Mouse (Mus musculus) megakaryocyte, embryonic 14.5 days (primary cell): ENCODE data around the gene Hist1h4k. TPM values are rescaled to one million over a fixed set of nuclear protein-coding genes. Genes with fewer than 3 reads are reported as not detected.
A peak's percentile ranks its signal among the peaks of the same experiment; 100 is the strongest.
"Not testable (repeated sequence)": the region's sequence is repeated elsewhere in the genome, so short reads cannot be mapped to it uniquely, and the experiment has no call there.

Experiments
- H3K27me3 ChIP-seq: replicated peaks from 2 replicates; pipeline ENCODE3; 2012; ENCODE audit warnings: inconsistent platforms
- H3K36me3 ChIP-seq: replicated peaks from 2 replicates; pipeline ENCODE3; 2012; ENCODE audit warnings: low read length, inconsistent platforms, mixed read lengths
- H3K4me1 ChIP-seq: 2 replicates; pipeline ENCODE4 v1.6.1; 2012; ENCODE audit warnings: inconsistent platforms
- H3K4me3 ChIP-seq: replicated peaks from 2 replicates; pipeline ENCODE3; 2012; ENCODE audit warnings: moderate library complexity, mild to moderate bottlenecking, inconsistent platforms
- H3K9me3 ChIP-seq: 2 replicates; pipeline ENCODE4 v1.6.1; 2012; ENCODE audit warnings: inconsistent platforms
- FLI1 ChIP-seq: IDR thresholded peaks from 2 replicates; pipeline ENCODE4 v1.6.1; 2012; ENCODE audit warnings: low read length, inconsistent platforms, mixed read lengths
- GATA1 ChIP-seq: IDR thresholded peaks from 3 replicates; pipeline ENCODE4 v1.6.1; 2012; ENCODE audit warnings: mixed read lengths, low read length, inconsistent platforms, borderline replicate concordance
- polyA plus RNA-seq: library from polyadenylated mRNA; stranded (reverse); fragments of >175 nt; gene quantifications from 2 replicates; pipeline ENCODE4 v1.2.3, GENCODE M21; 2012; ENCODE audit warnings: low replicate concordance; ENCODE audit not compliant: insufficient read depth

Gene Hist1h4k
- polyA plus RNA-seq, 1 experiment, result 106 TPM

DNA sequence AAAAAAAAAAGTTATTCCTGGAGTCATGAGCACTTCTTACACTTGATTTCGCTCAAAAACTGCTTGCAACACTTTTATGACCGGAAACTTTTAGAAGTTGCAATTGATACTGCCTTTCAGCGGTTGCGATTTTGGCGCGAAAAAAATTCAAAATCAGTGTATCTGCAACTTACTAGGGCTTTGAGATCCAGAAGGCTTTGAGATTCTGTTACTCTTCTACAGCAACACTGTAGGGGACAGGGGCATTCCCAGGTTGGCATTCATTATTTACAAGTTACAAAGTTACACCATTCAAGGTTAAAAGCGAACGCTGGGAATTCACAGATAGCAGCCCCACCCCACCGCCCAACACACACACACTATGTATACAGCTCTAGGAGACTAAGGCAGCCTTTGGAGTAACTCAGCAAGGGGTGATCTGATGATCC is 33.4 kb upstream of the Hist1h4k start:
- peak overlapping the region; percentile 83 for H3K4me3 ChIP-seq
- TF ChIP-seq GATA1, result no peak
- H3K4me1 ChIP-seq, result peaks cover 66% of the 10 kb centered on the region
- no peaks in the 10 kb centered on the region for H3K27me3 ChIP-seq
- no peaks in the 10 kb centered on the region for H3K36me3 ChIP-seq
- no peaks in the 10 kb centered on the region for H3K9me3 ChIP-seq

DNA sequence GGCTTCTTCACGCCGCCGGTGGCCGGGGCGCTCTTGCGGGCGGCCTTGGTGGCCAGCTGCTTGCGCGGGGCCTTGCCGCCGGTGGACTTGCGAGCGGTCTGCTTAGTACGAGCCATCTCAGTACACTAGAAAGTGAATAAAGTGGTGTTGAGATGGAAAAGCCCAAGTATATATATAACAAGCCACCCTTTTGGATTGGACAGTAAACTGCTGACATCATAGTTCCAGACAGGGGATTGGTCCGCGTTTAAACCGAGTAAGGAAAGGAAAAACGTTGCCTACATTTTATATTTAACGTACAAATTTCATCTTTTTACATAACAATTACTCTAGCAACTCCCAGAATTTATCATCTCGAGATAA is 32.9 kb upstream of the Hist1h4k start, which contains the start of gene Hist1h3i:
Gene Hist1h3i (minus strand): TSS at position 116 of the 363 bp plus-strand sequence.
- H3K36me3 ChIP-seq, result no peaks in the 10 kb centered on the region
- H3K4me3 ChIP-seq, result peak within 1 kb of the TSS; percentile 87
- no peak for TF ChIP-seq FLI1
- no peak for TF ChIP-seq GATA1
- H3K4me1 ChIP-seq, result peaks cover 68% of the 10 kb centered on the region
- H3K9me3 ChIP-seq, result no peaks in the 10 kb centered on the region
- no peaks in the 10 kb centered on the region for H3K27me3 ChIP-seq

GRCm38 (mm10) chr13:21782361-21783254 is 32.3 kb upstream of the Hist1h4k start:
- Histone ChIP-seq H3K4me3 (peak overlapping the region; percentile 87), H3K4me1 (peaks cover 68% of the 10 kb centered on the region)

GRCm38 (mm10) chr13:21781639-21782038 is 31.3 kb upstream of the Hist1h4k start:
- H3K27me3 ChIP-seq, result no peaks in the 10 kb centered on the region
- no peaks in the 10 kb centered on the region for H3K36me3 ChIP-seq
- no peak overlapping the region for H3K4me3 ChIP-seq
- TF ChIP-seq GATA1, result no peak
- no peak for TF ChIP-seq FLI1
- H3K4me1 ChIP-seq, result peaks cover 72% of the 10 kb centered on the region
- no peaks in the 10 kb centered on the region for H3K9me3 ChIP-seq

More at GRCm38 (mm10) chr13:21782361-21783254, 32.3 kb upstream of the Hist1h4k start:
- H3K27me3 ChIP-seq, H3K9me3 ChIP-seq, H3K36me3 ChIP-seq: not testable (repeated sequence)

GRCm38 (mm10) chr13:21781021-21781555 is 30.8 kb upstream of the Hist1h4k start:
- TF ChIP-seq GATA1 (no peak), FLI1 (no peak)
- Histone ChIP-seq H3K9me3 (no peaks in the 10 kb centered on the region), H3K27me3 (no peaks in the 10 kb centered on the region), H3K4me3 (peak overlapping the region; percentile 92), H3K36me3 (no peaks in the 10 kb centered on the region), H3K4me1 (peaks cover 67% of the 10 kb centered on the region)

DNA sequence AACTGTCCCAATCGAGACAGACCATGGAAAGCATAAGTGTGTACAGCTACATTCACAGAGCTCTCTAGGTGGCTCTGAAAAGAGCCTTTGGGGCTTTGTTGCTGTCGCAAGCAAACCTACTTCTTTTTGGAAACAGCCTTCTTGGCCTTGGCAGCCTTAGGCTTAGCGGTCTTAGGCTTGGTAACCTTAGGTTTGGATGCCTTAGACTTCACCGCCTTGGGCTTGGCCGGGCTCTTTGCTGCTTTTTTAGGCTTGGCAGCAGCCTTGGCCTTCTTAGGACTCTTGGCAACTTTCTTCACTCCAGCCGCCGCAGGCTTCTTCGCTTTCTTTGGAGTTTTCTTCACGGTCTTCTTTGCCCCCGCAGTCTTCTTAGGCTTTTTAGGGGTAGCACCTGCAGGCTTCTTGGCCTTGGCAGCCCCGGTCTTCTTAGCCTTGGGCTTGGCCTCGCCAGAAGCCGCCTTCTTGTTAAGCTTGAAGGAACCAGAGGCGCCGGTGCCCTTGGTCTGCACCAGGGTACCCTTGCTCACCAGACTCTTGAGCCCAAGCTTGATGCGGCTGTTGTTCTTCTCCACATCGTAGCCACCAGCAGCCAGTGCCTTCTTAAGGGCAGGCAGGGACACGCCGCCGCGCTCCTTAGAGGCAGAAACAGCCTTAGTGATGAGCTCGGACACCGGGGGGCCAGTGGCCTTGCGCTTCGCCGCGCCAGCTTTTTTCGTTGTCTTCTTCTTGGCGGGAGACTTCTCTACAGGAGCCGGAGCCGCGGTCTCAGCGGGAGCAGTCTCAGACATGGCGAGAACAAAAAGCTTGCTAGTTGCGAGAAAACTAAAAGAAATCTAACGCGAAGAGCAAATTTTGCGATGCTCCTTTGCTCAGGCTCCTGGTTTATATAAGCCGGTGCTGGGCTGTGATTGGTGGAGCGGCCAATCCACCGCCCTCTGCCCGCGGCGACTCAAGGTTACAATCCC is 29.7 kb upstream of the Hist1h4k start, which contains the start of gene Hist1h1b:
Gene Hist1h1b (minus strand): TSS at position 859 of the 965 bp plus-strand sequence.
- H3K4me3 ChIP-seq, result peak within 1 kb of the TSS; percentile 92
- no peaks in the 10 kb centered on the region for H3K36me3 ChIP-seq
- no peaks in the 10 kb centered on the region for H3K9me3 ChIP-seq
- no peak for TF ChIP-seq FLI1
- no peak for TF ChIP-seq GATA1
- H3K4me1 ChIP-seq, result peaks cover 61% of the 10 kb centered on the region
- no peaks in the 10 kb centered on the region for H3K27me3 ChIP-seq

DNA sequence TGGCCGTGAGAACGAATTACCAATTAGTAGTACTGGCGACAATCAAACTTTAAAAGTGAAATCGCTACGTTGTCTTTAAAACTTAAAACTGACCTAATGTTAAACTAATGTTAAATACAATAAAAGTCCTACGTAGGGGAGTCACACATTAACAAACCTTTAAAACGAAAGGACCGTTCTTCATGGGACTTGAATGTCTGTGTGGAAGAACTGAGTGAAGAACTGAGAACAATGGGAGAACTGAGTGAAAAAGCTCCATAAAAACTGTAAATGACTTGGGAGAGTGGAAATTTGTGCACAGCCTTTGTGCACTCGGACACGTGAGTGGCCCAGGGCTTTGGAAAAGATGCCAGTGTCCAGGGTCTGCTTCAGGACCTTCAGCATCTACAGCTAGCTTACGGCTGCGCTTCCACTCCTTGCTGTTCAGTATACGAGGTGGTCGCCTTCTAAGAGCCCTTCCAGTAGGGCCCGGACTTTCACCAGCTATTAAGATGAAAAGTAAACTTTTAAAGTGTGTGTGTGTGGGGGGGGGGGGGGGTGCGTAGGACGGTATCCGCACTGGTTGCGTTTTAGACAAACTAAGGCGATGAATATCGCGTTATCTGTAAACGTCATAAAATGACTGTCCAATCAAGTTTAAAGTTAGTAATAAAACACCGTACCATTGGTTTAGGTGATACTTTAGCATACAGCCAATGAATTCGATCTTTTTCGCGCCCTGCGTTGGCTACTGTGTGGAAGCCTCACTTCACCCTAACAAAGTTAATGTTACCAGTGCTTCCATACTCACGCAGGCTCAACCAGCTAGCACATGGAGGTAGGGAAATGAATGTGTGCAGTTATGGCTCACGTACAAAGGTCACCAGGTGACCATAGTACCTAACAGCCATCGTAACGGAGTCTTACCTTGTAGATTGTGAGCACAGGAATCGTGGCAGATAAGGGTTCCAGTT is 28.8 kb upstream of the Hist1h4k start:
- H3K27me3 ChIP-seq, result no peaks in the 10 kb centered on the region
- no peaks in the 10 kb centered on the region for H3K9me3 ChIP-seq
- H3K4me3 ChIP-seq, result peak overlapping the region; percentile 92
- TF ChIP-seq FLI1, result no peak
- no peak for TF ChIP-seq GATA1
- H3K4me1 ChIP-seq, result peaks cover 56% of the 10 kb centered on the region
- no peaks in the 10 kb centered on the region for H3K36me3 ChIP-seq

DNA sequence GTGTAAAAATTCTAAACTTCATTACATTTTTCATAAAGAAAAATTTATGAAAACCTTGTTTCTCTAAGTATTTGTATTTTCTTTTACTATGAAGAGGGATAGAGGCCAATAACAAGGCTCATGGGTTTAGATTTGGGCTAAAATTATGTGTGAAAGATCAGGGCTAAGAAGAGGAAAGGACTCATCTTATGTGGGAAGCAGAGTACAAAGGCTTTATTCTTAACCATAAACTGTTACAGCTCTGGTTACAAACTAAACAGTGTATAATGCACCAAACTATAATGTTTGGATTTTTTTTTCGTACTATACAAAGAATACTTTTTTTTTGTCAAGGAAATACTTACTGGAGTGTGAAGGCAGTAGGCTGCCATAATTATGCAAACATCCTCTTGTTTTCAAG is 5.4 kb upstream of the Hist1h4k start:
- TF ChIP-seq GATA1 (no peak), FLI1 (no peak)
- Histone ChIP-seq H3K4me3 (no peak overlapping the region), H3K9me3 (no peaks in the 10 kb centered on the region), H3K27me3 (no peaks in the 10 kb centered on the region), H3K36me3 (no peaks in the 10 kb centered on the region), H3K4me1 (peaks cover 36% of the 10 kb centered on the region)

DNA sequence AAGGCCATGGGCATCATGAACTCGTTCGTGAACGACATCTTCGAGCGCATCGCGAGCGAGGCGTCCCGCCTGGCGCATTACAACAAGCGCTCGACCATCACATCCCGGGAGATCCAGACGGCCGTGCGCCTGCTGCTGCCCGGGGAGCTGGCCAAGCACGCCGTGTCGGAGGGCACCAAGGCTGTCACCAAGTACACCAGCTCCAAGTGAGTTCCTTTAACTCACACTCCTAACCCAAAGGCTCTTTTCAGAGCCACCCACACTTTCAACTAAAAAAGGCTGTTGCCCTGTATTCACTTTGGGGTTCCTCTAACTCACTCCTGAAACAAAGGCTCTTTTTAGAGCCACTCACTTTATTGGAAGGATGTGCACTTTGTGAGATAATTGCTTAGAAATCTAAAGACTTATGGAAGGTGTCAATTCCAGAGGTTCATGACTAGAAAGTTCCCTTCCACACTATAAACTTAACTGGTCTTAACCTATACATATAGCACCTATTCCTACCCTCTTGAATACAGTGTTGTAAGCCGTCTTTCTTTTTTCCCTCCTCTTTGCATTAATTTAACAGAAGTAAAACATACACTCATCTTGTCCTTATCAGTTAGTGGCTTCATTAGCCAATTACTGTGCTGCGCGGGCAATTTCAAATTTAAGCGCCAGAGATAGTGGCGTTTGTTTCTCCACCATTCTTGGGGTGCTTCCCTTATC is 4.1 kb upstream of the Hist1h4k start:
- H3K9me3 ChIP-seq, result not testable (repeated sequence)

GRCm38 (mm10) chr13:21753524-21754285 is 3.4 kb upstream of the Hist1h4k start, which contains the start of the genes Hist1h2ak and Hist1h2bn:
Hist1h2ak (minus strand) TSS chr13:21753827.
Hist1h2bn (plus strand) TSS chr13:21754123.
- Histone ChIP-seq H3K4me1 (peaks cover 51% of the 10 kb centered on the region), H3K4me3 (peak within 1 kb of the TSS; percentile 88)
- not testable (repeated sequence) for H3K27me3 ChIP-seq, H3K9me3 ChIP-seq, H3K36me3 ChIP-seq

More for the DNA sequence above, 4.1 kb upstream of the Hist1h4k start:
- Histone ChIP-seq H3K4me3 (peak overlapping the region; percentile 85), H3K4me1 (peaks cover 49% of the 10 kb centered on the region)
- not testable (repeated sequence) for H3K27me3 ChIP-seq, H3K36me3 ChIP-seq
